Mouse (Mus musculus) kidney, adult 2 months (tissue): ENCODE results near the gene Etfb. TPM values are rescaled to one million over a fixed set of nuclear protein-coding genes. Genes with fewer than 3 reads are reported as not detected.
"Not testable (repeated sequence)": the region's sequence is repeated elsewhere in the genome, so short reads cannot be mapped to it uniquely, and the experiment has no call there.

Experiments
- DNase-seq: peaks from one replicate; pipeline ENCODE4 v3.0.0; 2021
- H3K27ac ChIP-seq: fragments of 200-500 bp; 2 replicates; pipeline ENCODE4 v1.5.1; 2012; ENCODE audit warnings: low read depth, low read length, control low read depth, inconsistent platforms; ENCODE audit not compliant: insufficient read depth
- H3K27me3 ChIP-seq: fragments of 200-500 bp; replicated peaks from 2 replicates; pipeline ENCODE4 v1.6.1; 2012; ENCODE audit warnings: mild to moderate bottlenecking, moderate library complexity, low read length, inconsistent platforms; ENCODE audit not compliant: control insufficient read depth, insufficient read depth
- H3K36me3 ChIP-seq: fragments of 200-500 bp; 2 replicates; pipeline ENCODE4 v1.6.1; 2012; ENCODE audit warnings: mild to moderate bottlenecking, moderate library complexity, low read length, inconsistent platforms; ENCODE audit not compliant: control insufficient read depth, insufficient read depth
- H3K4me1 ChIP-seq: fragments of 200-500 bp; 2 replicates; pipeline ENCODE4 v1.6.1; 2011; ENCODE audit warnings: low read length; ENCODE audit not compliant: control insufficient read depth, insufficient read depth
- H3K4me3 ChIP-seq: fragments of 200-500 bp; 2 replicates; pipeline ENCODE4 v1.5.1; 2011; ENCODE audit warnings: mild to moderate bottlenecking, low read depth, low read length, control low read depth; ENCODE audit not compliant: insufficient read depth
- CTCF ChIP-seq: fragments of 200-500 bp; conservative IDR thresholded peaks from 2 replicates; pipeline ENCODE4 v1.5.1; 2011; ENCODE audit warnings: low read depth, mild to moderate bottlenecking, control low read depth, low read length, moderate library complexity, mixed read lengths; ENCODE audit not compliant: insufficient read depth, insufficient read length
- POLR2A ChIP-seq: fragments of 200-500 bp; IDR thresholded peaks from one replicate; pipeline ENCODE4 v1.6.1; 2011; ENCODE audit warnings: low read depth, low read length, control low read depth
- WGBS: fragments of 180-500 bp; shearing (Covaris S2); methylation state at CpG from one replicate; pipeline ENCODE4 v1.1.7; 2018; 5-methylcytosine and 5-hydroxymethylcytosine counted together
- polyA plus RNA-seq: library from polyadenylated mRNA; depleted of rRNA; stranded (reverse); fragments of >200 nt; gene quantifications from 2 replicates; pipeline ENCODE4 v1.2.3, GENCODE M21; 2012; rRNA removed

Etfb gene
- polyA plus RNA-seq: 477 and 614 TPM in 2 replicates

GRCm38 (mm10) chr7:43443917-43444293, at the start of gene Etfb, which contains the start of gene Gm45233:
Etfb (plus strand) TSS chr7:43444083.
Gm45233 (plus strand) TSS chr7:43444128.
- TF ChIP-seq POLR2A: peak; percentile 96
- TF ChIP-seq CTCF: no peak
- H3K4me1 ChIP-seq: peaks cover 24% of the 10 kb centered on the region
- no peaks in the 10 kb centered on the region for H3K27me3 ChIP-seq
- under 1% methylated on average over 27 of the region's 27 CpGs for WGBS
- no peaks in the 10 kb centered on the region for H3K36me3 ChIP-seq
- peak within 1 kb of the TSS; percentile 77 for H3K4me3 ChIP-seq
- H3K27ac ChIP-seq: peak within 1 kb of the TSS; percentile 100
- DNase-seq: peak; percentile 99

GRCm38 (mm10) chr7:43399501-43399900, 44.4 kb upstream of the Etfb start:
- H3K27ac ChIP-seq: no peak overlapping the region
- WGBS: 86% methylated on average over 2 of the region's 2 CpGs
- H3K36me3 ChIP-seq: no peaks in the 10 kb centered on the region
- H3K4me3 ChIP-seq: no peak overlapping the region
- TF ChIP-seq POLR2A (no peak), CTCF (no peak)
- no peaks in the 10 kb centered on the region for H3K4me1 ChIP-seq
- no peak for DNase-seq
- no peaks in the 10 kb centered on the region for H3K27me3 ChIP-seq

- Histone ChIP-seq H3K4me1 (no peaks in the 10 kb centered on the region), H3K4me3 (no peak overlapping the region), H3K36me3 (no peaks in the 10 kb centered on the region), H3K27me3 (no peaks in the 10 kb centered on the region), H3K27ac (no peak overlapping the region)
- TF ChIP-seq CTCF (no peak), POLR2A (no peak)
- 12% methylated on average over 2 of the region's 2 CpGs for WGBS
- no peak for DNase-seq
These were observed 41.2 kb upstream of the Etfb start for GRCm38 (mm10) chr7:43402718-43403117.

- no peaks in the 10 kb centered on the region for H3K27me3 ChIP-seq
- no peak overlapping the region for H3K4me3 ChIP-seq
- no peaks in the 10 kb centered on the region for H3K36me3 ChIP-seq
- WGBS: 66% methylated on average over 3 of the region's 3 CpGs
- DNase-seq: no peak
- H3K27ac ChIP-seq: no peak overlapping the region
- no peak for TF ChIP-seq CTCF
- no peak for TF ChIP-seq POLR2A
- no peaks in the 10 kb centered on the region for H3K4me1 ChIP-seq
These were observed 36.3 kb upstream of the Etfb start for GRCm38 (mm10) chr7:43407573-43407972.

- 19% methylated on average over 4 of the region's 4 CpGs for WGBS
These were observed 35.7 kb upstream of the Etfb start, which contains the start of gene Siglecg for GRCm38 (mm10) chr7:43408131-43408553. Siglecg (plus strand) TSS chr7:43408204.

GRCm38 (mm10) chr7:43409084-43409483, 34.8 kb upstream of the Etfb start:
- no peak overlapping the region for H3K27ac ChIP-seq
- TF ChIP-seq CTCF: no peak
- no peak for TF ChIP-seq POLR2A
- no peaks in the 10 kb centered on the region for H3K36me3 ChIP-seq
- H3K27me3 ChIP-seq: no peaks in the 10 kb centered on the region
- no peak overlapping the region for H3K4me3 ChIP-seq
- no peak for DNase-seq
- 68% methylated on average over 3 of the region's 3 CpGs for WGBS
- H3K4me1 ChIP-seq: no peaks in the 10 kb centered on the region

More at GRCm38 (mm10) chr7:43408131-43408553, 35.7 kb upstream of the Etfb start, which contains the start of gene Siglecg:
- Histone ChIP-seq H3K4me1 (no peaks in the 10 kb centered on the region), H3K27ac (no peak within 1 kb of the TSS), H3K27me3 (no peaks in the 10 kb centered on the region), H3K36me3 (no peaks in the 10 kb centered on the region), H3K4me3 (no peak within 1 kb of the TSS)
- TF ChIP-seq POLR2A: no peak
- no peak for TF ChIP-seq CTCF
- no peak for DNase-seq

GRCm38 (mm10) chr7:43411724-43412123, 32.2 kb upstream of the Etfb start:
- H3K27ac ChIP-seq: not testable (repeated sequence)

More at GRCm38 (mm10) chr7:43411724-43412123, 32.2 kb upstream of the Etfb start:
- H3K4me1 ChIP-seq, H3K4me3 ChIP-seq, DNase-seq, H3K27me3 ChIP-seq, H3K36me3 ChIP-seq: not testable (repeated sequence)
- 32% methylated on average over 4 of the region's 4 CpGs for WGBS
